Mouse (Mus musculus): ENCODE measurements around the gene Stxbp3.

Stxbp3 gene

GRCm38 (mm10) chr3:108797723-108798122 is 42.6 kb downstream of the Stxbp3 start:
- CTCF ChIA-PET = interaction anchor here (0.5 kb wide), 1 partner anchor 1923 kb away, joined by 5 read pairs; no protein-coding TSS in a partner anchor

- CTCF ChIA-PET = no interaction called here
Observed at GRCm38 (mm10) chr3:108796386-108796785, 43.9 kb downstream of the Stxbp3 start.

- CTCF ChIA-PET = no interaction called here
Observed at GRCm38 (mm10) chr3:108795554-108796299, 44.6 kb downstream of the Stxbp3 start.

GRCm38 (mm10) chr3:108794780-108795179 is 45.5 kb downstream of the Stxbp3 start:
- CTCF ChIA-PET = interaction anchor here (0.7 kb wide), 1 partner anchor 9 kb away, joined by 3 read pairs; no protein-coding TSS in a partner anchor

- CTCF ChIA-PET = no interaction called here
Observed at GRCm38 (mm10) chr3:108792420-108792819, 47.9 kb downstream of the Stxbp3 start.

- CTCF ChIA-PET = no interaction called here
Observed at GRCm38 (mm10) chr3:108791054-108791706, 49.1 kb downstream of the Stxbp3 start.

GRCm38 (mm10) chr3:108790499-108790898 is 49.8 kb downstream of the Stxbp3 start:
- CTCF ChIA-PET = no interaction called here

GRCm38 (mm10) chr3:108789299-108789698 is 51.0 kb downstream of the Stxbp3 start:
- CTCF ChIA-PET = no interaction called here

GRCm38 (mm10) chr3:108788455-108788794 is 51.9 kb downstream of the Stxbp3 start:
- CTCF ChIA-PET = no interaction called here

- CTCF ChIA-PET = no interaction called here
Observed at GRCm38 (mm10) chr3:108787754-108788454, 52.4 kb downstream of the Stxbp3 start.

- CTCF ChIA-PET = no interaction called here
Observed at GRCm38 (mm10) chr3:108786520-108786919, 53.8 kb downstream of the Stxbp3 start.

- CTCF ChIA-PET = no interaction called here
Observed at GRCm38 (mm10) chr3:108782364-108782895, 57.9 kb downstream of the Stxbp3 start.

GRCm38 (mm10) chr3:108781884-108782270 is 58.4 kb downstream of the Stxbp3 start:
- CTCF ChIA-PET = no interaction called here

GRCm38 (mm10) chr3:108781238-108781883 is 59.0 kb downstream of the Stxbp3 start:
- CTCF ChIA-PET = no interaction called here

- CTCF ChIA-PET = no interaction called here
Observed at GRCm38 (mm10) chr3:108778761-108779540, 61.4 kb downstream of the Stxbp3 start.

GRCm38 (mm10) chr3:108772811-108773210 is 67.5 kb downstream of the Stxbp3 start:
- CTCF ChIA-PET = interaction anchor here (0.7 kb wide), 1 partner anchor 571 kb away, joined by 6 read pairs; no protein-coding TSS in a partner anchor

GRCm38 (mm10) chr3:108772211-108772610 is 68.1 kb downstream of the Stxbp3 start:
- CTCF ChIA-PET = no interaction called here

GRCm38 (mm10) chr3:108770725-108771368 is 69.5 kb downstream of the Stxbp3 start:
- CTCF ChIA-PET = no interaction called here

GRCm38 (mm10) chr3:108769547-108769946 is 70.8 kb downstream of the Stxbp3 start:
- CTCF ChIA-PET = interaction anchor here (0.5 to 0.6 kb wide), 3 partner anchors 142 to 979 kb away, joined by 3 to 4 read pairs (median 3); partner anchors contain the start of gene Prpf38b

GRCm38 (mm10) chr3:108767416-108767815 is 72.9 kb downstream of the Stxbp3 start:
- CTCF ChIA-PET = no interaction called here
